Mouse (Mus musculus) c-Kit-positive CD71-positive TER-119-positive erythroid progenitor cells, embryonic 14.5 days (primary cell): ENCODE data around the gene Meaf6.

Source experiments
- DNase-seq: peaks from one replicate; pipeline ENCODE4 v3.0.0-alpha.2; 2013; ENCODE audit warnings: low spot score

Meaf6 gene

DNA sequence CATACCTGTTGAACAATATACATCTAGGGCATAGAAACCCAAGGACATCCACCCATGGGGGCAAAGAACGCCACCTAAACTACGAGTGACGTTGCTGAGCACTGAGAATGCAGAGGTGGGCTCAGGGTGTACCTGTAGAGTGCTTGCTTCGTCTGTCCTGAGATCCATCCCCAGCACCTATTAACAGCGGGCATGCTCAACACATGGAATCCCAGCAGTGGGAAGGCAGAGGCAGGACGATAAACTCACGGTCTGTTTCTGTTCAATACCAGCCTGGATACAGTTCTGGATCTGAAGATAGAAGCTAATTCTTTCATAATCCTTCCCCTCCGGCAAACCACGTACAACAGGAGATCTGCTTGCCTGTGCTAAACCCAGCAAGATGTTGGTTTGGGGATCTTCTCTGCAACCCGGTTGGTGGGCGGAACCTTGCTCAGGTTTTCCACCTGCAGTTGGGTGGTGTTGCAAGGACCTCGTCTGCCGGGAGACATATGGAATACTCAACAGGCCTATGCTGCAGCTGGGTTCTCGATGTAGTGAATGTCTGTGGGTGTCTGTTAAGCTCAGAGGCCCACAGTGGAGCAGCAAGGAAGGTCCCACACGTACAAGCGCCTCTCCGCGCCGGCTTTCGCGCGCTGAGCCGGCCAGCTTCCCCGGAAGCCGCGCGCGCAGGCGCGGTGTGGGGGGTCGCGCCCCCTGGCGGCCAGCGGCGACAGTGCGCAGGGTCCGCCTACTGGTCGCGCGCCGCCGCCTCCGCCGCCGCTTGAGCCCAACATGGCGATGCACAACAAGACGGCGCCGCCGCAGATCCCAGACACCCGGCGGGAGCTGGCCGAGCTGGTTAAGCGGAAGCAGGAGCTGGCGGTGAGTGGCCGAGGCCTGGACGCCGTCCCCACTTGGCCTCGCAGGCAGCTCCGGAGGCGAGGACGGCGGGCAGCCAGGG lies at the start of gene Meaf6:
Gene Meaf6 (plus strand): TSS at position 732 of the 943 bp plus-strand sequence.
- peak; percentile 76 for DNase-seq

- DNase-seq = no peak
These were observed 40.5 kb upstream of the Meaf6 start for GRCm38 (mm10) chr4:125044454-125044853.

- DNase-seq = no peak
These were observed 29.5 kb upstream of the Meaf6 start for GRCm38 (mm10) chr4:125055385-125055784.

- DNase-seq = no peak
These were observed 28.5 kb upstream of the Meaf6 start for GRCm38 (mm10) chr4:125056476-125056875.

GRCm38 (mm10) chr4:125057273-125057672 lies 27.7 kb upstream of the Meaf6 start:
- DNase-seq = no peak

DNA sequence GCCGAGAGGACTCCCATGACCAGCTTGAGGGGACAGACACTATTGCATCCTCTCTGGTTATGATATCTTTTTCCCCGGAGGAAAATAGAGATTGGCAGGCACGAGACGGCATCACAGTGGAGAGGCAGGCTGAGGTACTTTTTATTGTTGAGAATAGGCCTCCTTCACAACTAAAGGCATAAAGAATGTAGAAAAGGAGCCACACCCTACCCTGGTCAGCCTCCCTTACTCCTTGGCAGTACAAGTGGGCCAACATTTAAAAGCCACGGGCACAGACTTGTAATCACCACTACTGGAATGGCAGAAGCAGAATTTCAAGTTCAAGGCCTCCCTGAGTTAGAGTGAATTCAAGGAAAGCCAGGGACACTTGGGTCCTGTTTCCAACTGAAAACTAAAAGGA lies 26.9 kb upstream of the Meaf6 start:
- DNase-seq = no peak

- DNase-seq = no peak
These were observed 25.9 kb upstream of the Meaf6 start for GRCm38 (mm10) chr4:125059025-125059424.

DNA sequence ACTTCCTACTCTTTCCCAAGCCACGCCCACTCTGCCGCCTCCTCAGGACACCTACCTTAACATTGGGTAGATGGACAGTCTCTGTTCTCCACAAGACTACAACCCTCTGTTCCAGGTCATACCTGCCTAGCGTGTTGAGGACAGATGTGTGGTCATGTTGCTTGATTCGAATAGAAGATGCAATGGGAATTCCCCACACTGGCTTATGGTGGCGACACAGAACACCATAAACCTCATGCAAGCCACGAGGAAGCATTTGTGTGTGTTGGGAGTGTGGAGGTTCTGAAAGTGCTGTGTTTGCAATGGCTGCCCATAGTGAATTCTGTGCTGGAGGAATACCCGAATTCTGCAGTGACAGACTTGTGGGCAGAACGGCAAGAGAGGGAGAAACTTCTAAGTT lies 21.1 kb upstream of the Meaf6 start:
- no peak for DNase-seq

- DNase-seq = peak; percentile 44
These were observed 19.2 kb upstream of the Meaf6 start, which contains the start of gene Dnali1 for GRCm38 (mm10) chr4:125065517-125066307. Gene Dnali1 (minus strand): TSS chr4:125065703.

DNA sequence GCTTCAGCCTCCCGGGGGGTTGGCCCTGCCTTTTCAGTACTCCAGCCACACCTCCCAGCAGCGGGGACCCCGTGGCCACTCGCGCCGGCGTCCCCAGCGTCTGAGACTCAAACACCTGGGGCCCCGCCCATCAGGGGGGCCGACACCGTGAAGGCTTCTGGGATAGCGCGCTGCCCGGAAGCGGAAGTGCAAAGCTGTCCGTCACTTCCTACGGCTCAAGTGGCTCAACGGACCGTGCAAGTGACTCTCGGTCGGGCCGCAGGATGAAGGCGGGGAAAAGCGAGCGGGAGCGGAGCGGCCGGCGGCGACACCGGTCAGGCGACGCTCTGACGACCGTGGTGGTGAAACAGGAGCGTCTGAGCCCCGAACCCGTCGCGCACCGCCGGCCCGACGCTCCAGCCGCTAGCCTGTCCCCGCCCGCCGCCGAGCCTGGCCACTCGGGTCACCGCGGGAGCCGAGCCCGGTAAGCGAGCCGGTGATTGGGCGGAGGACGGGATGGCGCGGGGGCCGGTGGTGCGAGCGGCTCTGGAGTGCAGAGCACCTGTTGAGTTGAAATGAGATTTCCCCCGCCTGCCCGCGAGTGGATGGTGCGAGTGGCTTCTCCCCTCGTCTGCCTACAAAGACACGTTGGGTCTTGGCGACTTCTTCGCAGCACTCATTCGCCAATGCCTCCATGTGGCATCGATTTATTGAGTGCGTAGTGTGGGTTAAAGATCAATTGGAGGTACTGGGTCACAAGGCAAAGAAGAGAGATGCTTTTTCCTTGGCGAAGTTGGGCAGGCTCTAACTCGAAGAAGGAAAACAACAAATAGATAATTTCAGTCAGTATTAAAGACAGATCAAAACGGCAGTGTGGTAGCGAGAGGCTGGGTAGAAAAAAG lies 18.2 kb upstream of the Meaf6 start, which contains the start of gene Snip1:
Gene Snip1 (plus strand): TSS at position 183 of the 881 bp plus-strand sequence.
- peak; percentile 88 for DNase-seq

GRCm38 (mm10) chr4:125077700-125078099 lies 7.2 kb upstream of the Meaf6 start:
- no peak for DNase-seq

DNA sequence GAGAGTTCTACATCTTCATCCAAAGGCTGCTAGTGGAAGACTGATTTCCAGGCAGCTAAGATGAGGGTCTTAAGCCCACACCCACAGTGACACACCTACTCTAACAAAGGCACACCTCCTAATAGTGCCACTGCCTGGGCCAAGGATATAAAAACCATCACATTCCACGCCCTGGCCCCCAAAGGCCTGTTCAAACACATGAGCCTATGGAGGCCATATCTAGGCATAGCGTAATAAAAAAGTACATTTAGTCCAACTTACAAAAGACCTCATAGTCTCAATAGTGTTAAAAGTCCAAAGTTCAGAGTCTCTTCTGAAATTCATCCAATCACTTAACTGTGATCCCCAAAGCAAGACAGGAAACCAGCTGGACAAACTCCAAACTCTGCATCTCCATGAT lies 6.2 kb upstream of the Meaf6 start:
- DNase-seq = no peak

DNA sequence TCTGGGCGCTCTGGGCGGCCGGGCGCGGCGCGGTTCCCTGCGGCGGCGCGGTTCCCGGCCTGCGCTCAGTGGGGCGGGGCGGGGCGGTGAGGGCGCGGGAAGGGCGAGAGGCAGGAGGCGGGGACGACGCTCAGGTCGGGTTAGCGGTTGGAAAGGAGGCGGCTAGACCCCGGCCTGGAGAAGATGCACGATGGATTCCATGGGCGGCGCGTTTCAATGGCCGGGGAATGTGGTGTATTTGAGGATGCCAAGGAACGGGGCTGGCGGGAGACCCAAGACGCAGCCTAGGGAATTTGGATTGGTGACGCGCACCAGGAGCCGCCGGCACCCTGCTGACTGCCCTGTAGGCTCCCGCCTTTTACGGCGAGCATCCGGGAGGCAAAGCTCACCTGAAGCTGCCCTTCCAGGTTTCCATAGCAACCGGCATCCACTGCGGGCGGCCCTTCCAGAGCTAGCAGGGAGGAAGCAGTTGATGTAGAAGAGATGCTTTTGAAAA lies 460 bp downstream of the Meaf6 start:
- peak; percentile 71 for DNase-seq

GRCm38 (mm10) chr4:125093031-125093430 lies 8.1 kb downstream of the Meaf6 start:
- no peak for DNase-seq

DNA sequence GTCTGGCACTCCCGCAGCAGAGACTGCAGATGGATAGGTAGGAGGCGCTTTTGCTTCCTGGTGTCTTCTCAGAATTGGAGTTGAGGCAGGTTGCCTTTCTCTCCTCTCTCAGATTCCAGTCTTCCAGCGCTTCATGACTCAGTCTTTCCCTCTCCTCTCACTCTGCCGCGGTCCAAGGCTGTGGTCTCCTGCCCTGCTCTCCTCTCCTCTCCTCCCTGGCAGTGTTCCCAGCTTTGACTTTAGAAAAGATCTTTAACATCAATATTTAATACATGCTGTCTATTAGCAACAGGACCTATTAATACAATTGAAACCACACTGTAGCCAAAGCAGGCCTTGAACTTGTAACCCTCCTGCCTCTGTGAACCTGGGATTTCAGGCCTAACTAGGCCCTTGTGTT lies 11.1 kb downstream of the Meaf6 start:
- DNase-seq = no peak

GRCm38 (mm10) chr4:125097412-125097811 lies 12.5 kb downstream of the Meaf6 start:
- no peak for DNase-seq

GRCm38 (mm10) chr4:125099458-125099857 lies 14.5 kb downstream of the Meaf6 start:
- peak; percentile 80 for DNase-seq

DNA sequence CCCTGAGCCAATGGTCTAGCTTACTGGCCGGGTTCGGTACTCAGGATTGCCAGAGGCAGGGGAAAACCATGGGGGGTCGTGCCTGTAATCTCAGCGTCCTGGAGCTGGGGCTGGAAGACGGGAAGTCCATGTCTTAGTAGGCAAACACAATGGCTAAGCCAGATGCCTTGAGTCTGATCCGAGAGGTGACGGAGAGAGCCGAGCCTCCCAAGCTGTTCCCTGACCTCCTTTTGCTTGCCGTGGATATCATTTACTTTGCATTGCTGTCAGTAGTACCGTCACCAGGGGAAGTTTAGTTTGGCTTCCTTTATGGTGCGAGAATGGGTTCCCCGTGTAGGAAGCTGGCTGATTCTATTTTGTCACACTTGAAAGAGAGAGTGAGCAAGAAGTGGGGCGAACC lies 16.4 kb downstream of the Meaf6 start:
- DNase-seq = no peak

DNA sequence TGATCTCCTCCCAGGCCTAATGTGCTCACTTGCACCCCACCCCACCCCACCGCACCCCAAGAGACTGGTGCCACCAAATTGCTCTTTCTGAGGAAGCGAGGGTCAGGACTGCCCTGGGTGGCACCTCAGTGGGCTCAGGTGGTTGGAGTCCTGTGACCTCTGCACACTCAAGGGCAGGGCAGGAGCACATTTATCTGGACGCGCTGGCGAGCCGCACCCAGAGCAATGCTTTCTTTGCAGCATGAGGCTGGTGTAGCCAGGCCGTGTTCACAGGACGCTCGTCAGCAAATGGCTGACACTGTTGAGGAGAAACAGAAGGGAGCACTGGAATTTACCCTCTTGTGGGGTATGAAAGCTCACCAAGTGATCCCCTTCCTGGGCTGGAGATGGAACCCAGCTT lies 20.4 kb downstream of the Meaf6 start:
- no peak for DNase-seq

- peak; percentile 53 for DNase-seq
These were observed 29.7 kb downstream of the Meaf6 start for GRCm38 (mm10) chr4:125114638-125115037.

GRCm38 (mm10) chr4:125115081-125115480 lies 30.1 kb downstream of the Meaf6 start:
- DNase-seq = no peak

GRCm38 (mm10) chr4:125115710-125116089 lies 30.8 kb downstream of the Meaf6 start:
- no peak for DNase-seq
